In the genomic region with DNA sequence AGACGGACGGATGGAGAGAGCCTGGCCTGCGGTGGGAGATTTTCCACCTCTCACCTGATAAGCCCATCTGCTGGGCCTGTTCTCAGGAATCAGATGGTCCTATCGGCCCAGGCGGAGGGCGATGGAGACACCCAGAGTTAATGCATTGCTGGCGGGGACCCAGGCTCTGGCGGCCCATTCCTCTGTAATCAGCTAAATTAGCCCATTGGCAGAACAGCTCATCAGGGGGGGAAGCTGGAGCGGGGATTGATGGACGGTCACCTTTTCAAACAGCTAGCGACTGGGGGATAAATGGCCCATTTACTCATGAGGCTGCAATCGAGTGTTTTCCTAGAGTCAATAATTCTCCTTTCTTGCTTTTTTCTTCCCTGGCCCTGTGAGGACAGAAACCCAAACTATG, we compare ENCODE assay signal across 23 mouse cellular contexts.
"Had no signal": no experiment of that assay in that cellular context is flagged by ENCODE, and none has a peak within 500 bp of the region (broad histone marks: within the 10 kb centered on the region; RNA-seq: fewer than 3 reads in every experiment).

No protein-coding gene starts in this region.

- H3K4me3 ChIP-seq: heart, adult 2 months; heart, embryonic 13.5 days; heart, embryonic 15.5 days; hindbrain, embryonic 15.5 days; layer of hippocampus, adult 2 months; limb, embryonic 13.5 days; limb, embryonic 15.5 days; liver, embryonic 12.5 days had no signal

- H3K36me3 ChIP-seq: heart, embryonic 13.5 days; heart, embryonic 15.5 days; hindbrain, embryonic 15.5 days; limb, embryonic 13.5 days; limb, embryonic 15.5 days; liver, embryonic 12.5 days had no signal

- H3K27ac ChIP-seq: heart, adult 2 months; heart, embryonic 13.5 days; heart, embryonic 15.5 days; hindbrain, embryonic 15.5 days; hindbrain, postnatal 0 days; layer of hippocampus, adult 2 months; limb, embryonic 13.5 days; limb, embryonic 15.5 days; liver, embryonic 12.5 days; liver, embryonic 14.5 days had no signal

- DNase-seq: gastrocnemius, postnatal 14 days; gastrocnemius, postnatal 36 days; heart, adult 11 months; heart, adult 2 months; heart, postnatal 14 days; heart, postnatal 36 days; kidney, adult 11 months; kidney, adult 8-10 months; kidney, postnatal 10 days; kidney, postnatal 25 days; kidney, postnatal 4 days; lung, adult 18-20 months had no signal

- H3K9me3 ChIP-seq: heart, embryonic 15.5 days; hindbrain, embryonic 15.5 days; limb, embryonic 13.5 days; limb, embryonic 15.5 days; liver, embryonic 12.5 days had no signal

- ATAC-seq: hindbrain, postnatal 0 days; intestine, embryonic 16.5 days; liver, embryonic 12.5 days had no signal

- H3K27me3 ChIP-seq: hindbrain, embryonic 15.5 days; liver, embryonic 12.5 days had no signal

- H3K4me1 ChIP-seq: heart, embryonic 15.5 days; hindbrain, embryonic 15.5 days; liver, embryonic 12.5 days had no signal

- H3K9ac ChIP-seq: heart, embryonic 13.5 days; heart, embryonic 15.5 days; hindbrain, embryonic 15.5 days; limb, embryonic 13.5 days; limb, embryonic 15.5 days; liver, embryonic 12.5 days; liver, embryonic 14.5 days had no signal

- H3K4me2 ChIP-seq: heart, embryonic 11.5 days; heart, embryonic 13.5 days; heart, embryonic 15.5 days; hindbrain, embryonic 15.5 days; limb, embryonic 13.5 days; limb, embryonic 15.5 days; liver, embryonic 12.5 days had no signal
